Mouse (Mus musculus) heart, postnatal 4 days (tissue): ENCODE measurements around the gene Slc8a3. TPM values are rescaled to one million over a fixed set of nuclear protein-coding genes. Genes with fewer than 3 reads are reported as not detected.
A peak's percentile ranks its signal among the peaks of the same experiment; 100 is the strongest.

Experiments
- DNase-seq: peaks from one replicate; pipeline ENCODE4 v3.0.0; 2021
- microRNA-seq, 2 experiments: library from miRNA; unstranded; fragments of <30 nt; microRNA quantifications; one replicate each; pipeline ENCODE4 v1.2.0; 2021 to 2022
- total RNA-seq, 2 experiments: library from RNA; stranded (reverse); gene quantifications; 2 replicates each; pipeline ENCODE4 v1.2.3; 2021

Slc8a3 gene
- total RNA-seq, 2 experiments from 2014 or later, result 0.14 to 0.61 TPM

- no peak for DNase-seq
Measured at GRCm38 (mm10) chr12:81175252-81175651, 157.7 kb downstream of the Slc8a3 start.

DNA sequence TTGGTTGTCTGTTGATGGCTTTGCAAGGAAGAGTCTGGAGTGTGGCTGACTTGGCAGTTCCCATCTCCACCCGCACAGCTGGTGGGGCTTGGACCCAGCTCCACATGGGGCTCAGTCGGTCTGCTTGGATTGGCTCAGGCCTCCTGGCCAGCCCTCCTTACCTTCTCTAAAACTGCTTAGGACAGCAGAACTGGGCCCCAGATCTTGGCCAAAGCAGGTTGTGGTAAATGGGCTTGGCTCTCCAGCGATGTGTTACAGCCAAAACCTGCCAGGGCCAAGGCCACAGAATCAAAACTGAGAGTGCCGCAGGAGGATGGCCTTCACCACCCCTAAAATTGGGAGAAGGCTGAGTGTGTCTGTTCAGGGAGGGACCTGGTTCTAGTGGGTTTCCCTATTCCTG, 159.1 kb downstream of the Slc8a3 start:
- DNase-seq, result no peak

DNA sequence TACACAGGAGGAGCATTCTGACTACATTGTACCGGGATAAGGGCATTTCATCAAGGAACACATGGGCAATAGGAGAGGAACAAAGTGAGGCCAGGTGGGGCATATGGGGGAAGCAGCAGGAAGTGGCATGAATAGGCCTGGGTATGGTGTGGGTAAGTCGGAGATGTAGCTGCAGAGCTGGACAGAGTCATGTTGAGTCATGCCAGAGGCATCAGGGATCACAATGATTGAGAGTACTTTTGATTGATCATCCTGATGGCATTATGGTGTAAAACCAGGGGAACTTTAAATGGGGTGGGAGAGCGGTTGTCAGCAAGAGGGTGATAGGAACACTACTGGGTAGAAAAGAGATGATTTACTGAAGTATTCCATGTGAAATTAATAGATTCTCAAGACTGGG, 160.0 kb downstream of the Slc8a3 start:
- DNase-seq, result no peak

GRCm38 (mm10) chr12:81170076-81170475, 162.9 kb downstream of the Slc8a3 start:
- no peak for DNase-seq

DNA sequence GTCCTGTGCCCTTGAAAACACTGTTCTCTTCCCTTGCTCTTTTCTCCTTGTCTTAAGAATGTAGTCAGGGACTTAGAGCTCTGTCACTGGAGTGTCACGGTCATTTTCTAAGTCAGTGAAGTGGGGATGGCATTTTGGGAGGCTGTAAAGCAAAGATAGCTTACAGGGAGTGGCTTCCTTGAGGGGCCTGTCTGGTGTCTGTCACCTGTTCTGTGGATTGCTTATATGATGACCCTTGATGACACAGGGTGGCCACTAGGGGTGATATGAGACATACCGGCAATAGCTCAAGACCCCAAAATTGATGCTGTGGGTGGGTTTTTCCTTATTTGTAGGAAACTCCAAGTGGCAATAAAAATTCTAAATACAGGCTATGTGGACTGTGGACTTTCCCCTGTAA, 164.5 kb downstream of the Slc8a3 start:
- DNase-seq, result no peak

DNA sequence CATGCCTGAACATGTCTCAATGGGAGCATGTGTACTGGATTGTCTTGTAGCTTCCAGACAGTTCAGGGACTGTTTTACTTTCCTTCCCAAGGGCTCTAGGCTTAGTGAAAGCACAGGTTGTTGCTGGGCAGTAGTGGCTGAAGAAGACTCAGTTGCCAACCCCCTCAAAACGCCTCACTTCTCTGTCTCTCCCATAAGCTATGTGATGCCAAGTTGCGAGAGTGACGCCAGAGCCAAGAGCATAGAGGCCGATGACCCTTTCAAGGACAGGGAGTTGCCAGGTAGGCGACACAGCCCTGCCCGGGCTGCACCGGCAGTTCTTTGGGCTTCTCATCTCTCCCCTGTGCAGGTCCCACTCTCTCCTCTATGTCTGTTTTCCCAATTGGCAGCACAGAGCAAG, 164.9 kb downstream of the Slc8a3 start:
- DNase-seq, result no peak

- DNase-seq, result no peak
Measured at GRCm38 (mm10) chr12:81167142-81167541, 165.8 kb downstream of the Slc8a3 start.

GRCm38 (mm10) chr12:81166615-81167014, 166.4 kb downstream of the Slc8a3 start:
- DNase-seq, result no peak

DNA sequence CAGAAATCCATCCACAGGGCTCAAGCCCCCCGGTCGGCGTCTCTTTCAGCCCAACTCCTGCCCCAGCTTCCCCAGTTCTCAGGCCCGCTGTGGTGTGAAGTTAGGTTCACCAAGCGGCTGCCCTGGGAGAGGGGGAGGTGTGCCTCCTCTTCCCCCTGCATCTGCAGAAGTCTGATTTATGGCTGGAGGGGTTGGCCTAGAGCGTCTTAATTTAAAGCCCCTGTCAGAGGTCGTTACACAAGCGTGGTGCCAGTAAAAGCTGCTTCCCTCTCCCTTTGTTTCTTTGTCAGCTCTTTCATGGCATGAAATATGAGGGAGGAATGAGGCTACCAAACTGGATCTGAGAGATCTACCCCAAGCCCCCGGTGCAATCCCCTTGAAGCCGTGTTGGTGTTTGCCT, 166.9 kb downstream of the Slc8a3 start:
- DNase-seq, result no peak

DNA sequence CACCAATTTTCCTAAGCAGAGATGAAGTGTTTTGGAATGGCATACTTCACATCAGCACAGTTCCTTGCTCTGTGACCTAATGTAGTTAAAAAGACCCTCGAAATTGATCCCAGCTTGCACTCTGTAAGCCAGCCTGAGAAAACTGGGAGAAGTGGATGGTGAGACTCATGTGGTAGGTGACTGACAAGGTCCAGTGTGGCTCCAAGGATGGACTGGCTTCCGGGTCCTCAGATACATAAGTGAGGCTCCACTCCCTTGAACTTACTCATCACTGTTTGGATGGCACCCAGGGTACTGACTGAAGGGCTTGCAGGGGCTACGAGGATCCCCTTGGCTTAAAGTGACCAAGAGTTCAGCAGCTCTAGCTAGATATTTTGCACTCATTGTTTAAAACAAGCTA, 169.4 kb downstream of the Slc8a3 start:
- DNase-seq, result no peak

DNA sequence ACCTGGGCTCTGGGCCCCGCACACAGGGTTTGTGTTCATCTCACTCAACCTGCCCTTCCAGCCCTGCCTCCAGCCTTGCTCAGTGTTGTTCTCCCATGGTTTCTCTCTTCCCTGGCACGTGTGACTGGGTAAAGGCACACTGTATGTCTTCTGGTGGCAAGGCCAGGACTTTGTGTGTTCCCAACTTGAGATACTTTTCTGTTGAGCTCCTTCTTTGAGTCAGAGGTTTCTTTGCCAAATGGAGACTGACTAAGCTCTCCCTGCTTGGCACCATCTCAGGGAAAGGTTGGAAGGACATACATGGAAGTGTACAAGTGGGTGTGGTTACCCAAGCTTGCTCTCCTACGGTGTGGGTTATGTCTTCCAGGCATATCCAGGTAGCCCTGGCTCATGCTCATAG, 169.8 kb downstream of the Slc8a3 start:
- no peak for DNase-seq

DNA sequence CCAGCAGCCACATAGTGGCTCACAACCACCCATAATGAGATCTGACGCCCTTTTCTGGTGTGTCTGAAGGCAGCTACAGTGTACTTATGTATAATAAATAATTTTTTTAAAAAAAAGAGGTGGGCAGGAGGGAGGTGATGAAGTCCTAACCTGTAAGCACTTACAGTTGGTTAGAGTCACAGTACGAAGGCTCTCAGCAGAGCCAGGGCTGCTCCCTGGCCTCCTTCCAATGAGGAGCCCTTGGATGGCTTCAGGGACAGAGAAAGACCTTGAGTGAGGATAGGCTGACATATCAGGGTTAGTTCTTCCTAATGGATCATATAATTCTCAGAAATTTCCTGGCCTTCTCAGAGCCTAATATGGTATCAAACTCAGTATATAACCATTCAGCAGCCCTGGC, 171.7 kb downstream of the Slc8a3 start:
- DNase-seq, result no peak

DNA sequence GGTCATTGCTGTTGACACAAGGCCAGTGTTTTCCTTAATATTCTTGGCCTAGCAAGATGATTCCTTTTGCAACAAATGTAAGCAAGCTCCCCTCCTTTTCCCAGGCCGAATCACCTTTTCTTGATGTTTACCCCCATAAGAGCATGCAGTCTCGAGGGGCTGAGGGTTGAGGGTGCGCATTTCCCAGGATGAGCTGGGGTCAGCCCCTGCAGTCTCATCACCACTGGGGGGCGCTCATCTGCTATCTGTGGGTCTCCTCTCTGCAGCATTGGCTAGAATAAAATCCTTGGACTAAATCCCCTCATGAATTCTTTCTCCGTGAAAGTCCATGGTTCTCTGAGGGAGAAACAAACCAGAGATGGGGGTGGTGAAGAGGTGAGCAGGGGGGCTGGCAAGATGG, 172.1 kb downstream of the Slc8a3 start:
- peak; percentile 24 for DNase-seq

- no peak for DNase-seq
Measured at GRCm38 (mm10) chr12:81160425-81160824, 172.6 kb downstream of the Slc8a3 start.

DNA sequence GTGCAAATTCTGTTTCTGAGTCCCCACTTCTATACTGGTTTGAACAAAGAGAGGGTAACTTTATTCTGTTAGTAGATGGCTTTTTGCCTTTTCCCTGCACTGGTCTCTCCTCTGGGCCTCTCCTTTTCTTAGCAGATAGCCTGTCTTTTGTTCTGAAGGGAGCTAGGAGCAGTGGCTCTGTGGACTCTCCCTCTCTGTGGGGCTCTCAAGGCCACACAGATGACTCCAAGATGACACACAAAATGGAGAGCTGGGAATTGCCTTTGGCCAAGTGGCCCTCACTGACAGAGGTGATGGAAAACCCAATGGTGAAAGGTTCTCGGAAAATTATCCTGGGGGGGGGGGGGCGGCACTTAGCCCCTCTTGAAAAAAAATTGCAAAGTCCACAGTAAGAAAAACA, 173.0 kb downstream of the Slc8a3 start:
- no peak for DNase-seq

DNA sequence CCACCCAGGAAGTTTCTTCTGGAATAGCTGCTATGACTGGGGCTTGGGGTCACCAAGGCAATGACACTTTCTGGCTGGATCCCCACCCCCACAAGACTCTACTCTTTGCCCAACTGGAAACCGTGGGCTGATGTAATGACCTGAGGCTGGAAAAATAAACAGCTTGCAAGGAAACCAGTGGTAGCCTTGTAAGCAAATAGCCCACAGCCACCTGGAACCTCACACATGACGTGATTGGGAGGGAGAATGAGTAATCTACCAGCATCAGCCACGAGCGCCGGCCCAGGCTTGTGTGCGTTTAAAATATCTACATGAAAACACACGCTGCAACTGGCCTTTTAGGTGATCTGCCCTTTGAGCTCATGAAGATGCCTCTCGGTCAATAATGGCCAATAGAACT, 176.1 kb downstream of the Slc8a3 start:
- DNase-seq, result no peak

DNA sequence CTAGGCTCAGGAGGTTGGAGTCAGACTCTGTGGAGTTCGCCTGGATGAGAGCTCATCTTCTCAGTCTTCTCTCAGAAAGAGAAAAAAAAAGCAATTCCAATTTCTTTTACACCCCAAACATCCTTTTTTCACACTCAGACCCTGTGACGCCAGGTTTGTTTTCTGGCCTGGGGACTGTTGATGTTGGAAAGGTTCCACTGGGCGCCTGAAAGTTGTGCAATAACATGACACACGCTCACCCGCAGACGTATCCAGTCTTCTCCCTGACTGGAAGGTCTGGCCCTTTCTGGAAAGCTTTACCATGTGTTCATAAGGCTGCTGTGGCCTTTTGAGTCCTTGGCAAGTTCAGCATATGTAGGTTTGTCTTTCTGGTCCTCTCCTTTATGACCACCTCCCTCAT, 177.3 kb downstream of the Slc8a3 start:
- DNase-seq, result peak; percentile 46

- DNase-seq, result no peak
Measured at GRCm38 (mm10) chr12:81152082-81152481, 180.9 kb downstream of the Slc8a3 start.

DNA sequence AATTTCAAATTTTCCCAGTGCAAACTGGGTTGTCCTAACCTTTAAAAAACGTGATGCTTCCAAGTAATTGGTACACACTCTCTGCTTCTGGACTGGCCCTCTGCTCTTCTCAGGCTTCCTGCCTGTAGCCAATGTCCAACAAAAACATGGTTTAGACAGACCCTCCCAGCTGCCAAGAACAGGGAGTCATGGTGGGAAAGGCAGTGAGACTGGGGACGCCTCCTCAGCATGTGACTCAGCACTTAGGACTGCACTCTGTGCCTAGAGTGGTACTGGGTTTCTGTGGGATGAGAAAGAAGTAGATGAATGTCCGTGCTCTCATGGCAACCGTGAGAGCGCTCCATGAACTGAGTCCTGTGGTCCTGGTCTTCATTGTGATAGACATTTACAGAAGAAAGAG, 182.1 kb downstream of the Slc8a3 start:
- peak; percentile 32 for DNase-seq

GRCm38 (mm10) chr12:81147956-81148355, 185.0 kb downstream of the Slc8a3 start:
- no peak for DNase-seq

Small RNA genes within 50 kb of the gene (microRNA-seq; reads per million reads assigned to microRNA genes)
- gene Mir3067, result 1.0 to 3.1 reads per million in 2 experiments

Other genes with a start within 250 kb of the Slc8a3 start
- under 1 TPM; 0.52 to 0.67 TPM for gene Gm4787, start 46.3 kb upstream of the Slc8a3 start, total RNA-seq
- 1 to 10 TPM; 1.1 TPM for gene Adam4, start 88.8 kb upstream of the Slc8a3 start, total RNA-seq
- 10 to 100 TPM; 61.2 to 66.8 TPM for gene Cox16, start 151.9 kb upstream of the Slc8a3 start, total RNA-seq
- gene Gm20498, start 199.7 kb upstream of the Slc8a3 start, total RNA-seq, result 10 to 100 TPM; 31.8 to 34.8 TPM
- gene Synj2bp, start 199.7 kb upstream of the Slc8a3 start, total RNA-seq, result 10 to 100 TPM; 37.5 to 37.6 TPM
- under 1 TPM in 1 of 2 experiments, not detected in 1; 0.14 TPM for gene Adam21, start 235.3 kb upstream of the Slc8a3 start, total RNA-seq